Mouse (Mus musculus): ENCODE measurements around the gene Gsx1.

The Gsx1 gene

GRCm38 (mm10) chr5:147207852-147208251 is 19.4 kb downstream of the Gsx1 start:
- DNase-seq, result no peak

GRCm38 (mm10) chr5:147208471-147208870 is 20.0 kb downstream of the Gsx1 start:
- no peak for DNase-seq

GRCm38 (mm10) chr5:147227354-147228112 is 39.0 kb downstream of the Gsx1 start:
- DNase-seq, result peak; percentile 81

- no peak for DNase-seq
Measured at GRCm38 (mm10) chr5:147235406-147236309, 47.2 kb downstream of the Gsx1 start.

All from kidney, adult 9 months (tissue).